Mouse (Mus musculus): ENCODE measurements around the gene Armc3. TPM values are rescaled to one million over a fixed set of nuclear protein-coding genes. Genes with fewer than 3 reads are reported as not detected.
"Not testable (repeated sequence)": the region's sequence is repeated elsewhere in the genome, so short reads cannot be mapped to it uniquely, and the experiment has no call there.

The Armc3 gene
- total RNA-seq, 2 experiments from 2014 or later: 0.48 to 0.56 TPM

- Histone ChIP-seq H3K27ac (peak overlapping the region; percentile 91), H3K4me3 (peak overlapping the region; percentile 59)
- TF ChIP-seq CTCF (IDR thresholded peaks at IDR 0.05): peak; percentile 97
- DNase-seq (ENCODE audit: extremely low spot score in 1 of 2, low spot score in 2 of 2): peak; percentile 82 to 88
- intact Hi-C loops (cut with DNase I): loop anchor here (1.0 to 10.0 kb wide), 8 partner anchors 69 to 1249 kb away; partner anchors contain the start of genes Bmi1, Dnajc1 and Spag6
Measured at GRCm38 (mm10) chr2:19275602-19276539, 76.8 kb downstream of the Armc3 start.

GRCm38 (mm10) chr2:19280331-19280730 is 81.2 kb downstream of the Armc3 start:
- DNase-seq (ENCODE audit: extremely low spot score in 1 of 2, low spot score in 2 of 2): no peak
- intact Hi-C loops (cut with DNase I): no loop called here
- TF ChIP-seq CTCF (IDR thresholded peaks at IDR 0.05): no peak
- H3K4me3 ChIP-seq: no peak overlapping the region
- H3K27ac ChIP-seq: no peak overlapping the region

GRCm38 (mm10) chr2:19292366-19292765 is 93.3 kb downstream of the Armc3 start:
- no peak for DNase-seq (ENCODE audit: extremely low spot score in 1 of 2, low spot score in 2 of 2)
- intact Hi-C loops (cut with DNase I): no loop called here
- TF ChIP-seq CTCF (IDR thresholded peaks at IDR 0.05): no peak
- Histone ChIP-seq H3K27ac (no peak overlapping the region), H3K4me3 (no peak overlapping the region)

- no peak for TF ChIP-seq CTCF (IDR thresholded peaks at IDR 0.05)
- DNase-seq (ENCODE audit: extremely low spot score in 1 of 2, low spot score in 2 of 2): no peak
Measured at GRCm38 (mm10) chr2:19300345-19301089, 101.4 kb downstream of the Armc3 start.

GRCm38 (mm10) chr2:19301251-19301650 is 102.1 kb downstream of the Armc3 start:
- TF ChIP-seq CTCF (IDR thresholded peaks at IDR 0.05): no peak
- no peak overlapping the region for H3K4me3 ChIP-seq
- H3K27ac ChIP-seq: 0 out of 2 replicates have a peak overlapping the region, but pooled peaks have one; percentile 11
- intact Hi-C loops (cut with DNase I): no loop called here
- no peak for DNase-seq (ENCODE audit: extremely low spot score in 1 of 2, low spot score in 2 of 2)

More at GRCm38 (mm10) chr2:19300345-19301089, 101.4 kb downstream of the Armc3 start:
- intact Hi-C loops (cut with DNase I): no loop called here
- Histone ChIP-seq H3K4me3 (no peak overlapping the region), H3K27ac (no peak overlapping the region)

GRCm38 (mm10) chr2:19303087-19303486 is 104.0 kb downstream of the Armc3 start:
- H3K27ac ChIP-seq; DNase-seq (ENCODE audit: extremely low spot score in 1 of 2, low spot score in 2 of 2); intact Hi-C loops (cut with DNase I); H3K4me3 ChIP-seq: not testable (repeated sequence)

- intact Hi-C loops (cut with DNase I): no loop called here
- H3K4me3 ChIP-seq: no peak overlapping the region
- H3K27ac ChIP-seq: no peak overlapping the region
- no peak for DNase-seq (ENCODE audit: extremely low spot score in 1 of 2, low spot score in 2 of 2)
- no peak for TF ChIP-seq CTCF (IDR thresholded peaks at IDR 0.05)
Measured at GRCm38 (mm10) chr2:19310498-19310897, 111.4 kb downstream of the Armc3 start.

- H3K27ac ChIP-seq: no peak overlapping the region
- DNase-seq (ENCODE audit: extremely low spot score in 1 of 2, low spot score in 2 of 2): no peak
- no peak overlapping the region for H3K4me3 ChIP-seq
- no peak for TF ChIP-seq CTCF (IDR thresholded peaks at IDR 0.05)
- intact Hi-C loops (cut with DNase I): no loop called here
Measured at GRCm38 (mm10) chr2:19316056-19316455, 117.0 kb downstream of the Armc3 start.

GRCm38 (mm10) chr2:19316691-19317090 is 117.6 kb downstream of the Armc3 start:
- TF ChIP-seq CTCF (IDR thresholded peaks at IDR 0.05): no peak
- Histone ChIP-seq H3K4me3 (no peak overlapping the region), H3K27ac (no peak overlapping the region)
- intact Hi-C loops (cut with DNase I): no loop called here
- no peak for DNase-seq (ENCODE audit: extremely low spot score in 1 of 2, low spot score in 2 of 2)

- DNase-seq (ENCODE audit: extremely low spot score in 1 of 2, low spot score in 2 of 2); H3K4me3 ChIP-seq; intact Hi-C loops (cut with DNase I); H3K27ac ChIP-seq: not testable (repeated sequence)
Measured at GRCm38 (mm10) chr2:19317151-19317812, 118.2 kb downstream of the Armc3 start.

- Histone ChIP-seq H3K27ac (no peak overlapping the region), H3K4me3 (no peak overlapping the region)
- no peak for DNase-seq (ENCODE audit: extremely low spot score in 1 of 2, low spot score in 2 of 2)
- no peak for TF ChIP-seq CTCF (IDR thresholded peaks at IDR 0.05)
- intact Hi-C loops (cut with DNase I): no loop called here
Measured at GRCm38 (mm10) chr2:19318499-19318898, 119.4 kb downstream of the Armc3 start.

All from left cerebral cortex, adult 2 months (tissue).